Mouse (Mus musculus) limb, embryonic 12.5 days (tissue): ENCODE measurements around the gene Zc3hav1. TPM values are rescaled to one million over a fixed set of nuclear protein-coding genes. Genes with fewer than 3 reads are reported as not detected.
A peak's percentile ranks its signal among the peaks of the same experiment; 100 is the strongest.
"Not testable (repeated sequence)": the region's sequence is repeated elsewhere in the genome, so short reads cannot be mapped to it uniquely, and the experiment has no call there.

Source experiments
- ATAC-seq: fragments of 200-750 bp; cut with Nextera tagmentation; 2 replicates; pipeline ENCODE4 v1.8.0; 2017; ENCODE audit warnings: low read depth, moderate TSS enrichment; ENCODE audit not compliant: insufficient number of reproducible peaks, insufficient read depth, low FRiP score, low TSS enrichment
- H3K27ac ChIP-seq: fragments of 300-500 bp; sonication (generic); 2 replicates; pipeline ENCODE4 v1.5.1; 2016; ENCODE audit warnings: mild to moderate bottlenecking, moderate library complexity
- H3K27me3 ChIP-seq: fragments of 300-500 bp; sonication (generic); 2 replicates; pipeline ENCODE4 v1.6.1; 2016; ENCODE audit warnings: mild to moderate bottlenecking, moderate library complexity
- H3K36me3 ChIP-seq: fragments of 300-500 bp; sonication (generic); 2 replicates; pipeline ENCODE4 v1.6.1; 2016; ENCODE audit warnings: mild to moderate bottlenecking, moderate library complexity
- H3K4me1 ChIP-seq: fragments of 300-500 bp; sonication (generic); replicated peaks from 2 replicates; pipeline ENCODE4 v1.6.1; 2016
- H3K4me2 ChIP-seq: fragments of 300-500 bp; sonication (generic); 2 replicates; pipeline ENCODE4 v1.6.1; 2016; ENCODE audit warnings: mild to moderate bottlenecking, moderate library complexity
- H3K4me3 ChIP-seq: fragments of 300-500 bp; sonication (generic); replicated peaks from 2 replicates; pipeline ENCODE4 v1.5.1; 2016; ENCODE audit warnings: mild to moderate bottlenecking
- H3K9ac ChIP-seq: fragments of 300-500 bp; sonication (generic); replicated peaks from 2 replicates; pipeline ENCODE4 v1.6.1; 2016; ENCODE audit warnings: mild to moderate bottlenecking, moderate library complexity
- H3K9me3 ChIP-seq: fragments of 300-500 bp; sonication (generic); 2 replicates; pipeline ENCODE4 v1.6.1; 2016; ENCODE audit warnings: mild to moderate bottlenecking, moderate library complexity
- WGBS: fragments of 180-500 bp; shearing (Covaris S2); methylation state at CpG from one replicate; pipeline ENCODE4 v1.1.7; 2016; 5-methylcytosine and 5-hydroxymethylcytosine counted together
- polyA plus RNA-seq: library from polyadenylated mRNA; unstranded; fragments of >200 nt; fragmentation: Nextera tagmentation; extraction: Ambion mirVana; gene quantifications from 2 replicates; pipeline ENCODE4 v1.2.1, GENCODE M21; 2016

The Zc3hav1 gene
- polyA plus RNA-seq, 1 experiment from 2014 or later: 2.1 TPM

DNA sequence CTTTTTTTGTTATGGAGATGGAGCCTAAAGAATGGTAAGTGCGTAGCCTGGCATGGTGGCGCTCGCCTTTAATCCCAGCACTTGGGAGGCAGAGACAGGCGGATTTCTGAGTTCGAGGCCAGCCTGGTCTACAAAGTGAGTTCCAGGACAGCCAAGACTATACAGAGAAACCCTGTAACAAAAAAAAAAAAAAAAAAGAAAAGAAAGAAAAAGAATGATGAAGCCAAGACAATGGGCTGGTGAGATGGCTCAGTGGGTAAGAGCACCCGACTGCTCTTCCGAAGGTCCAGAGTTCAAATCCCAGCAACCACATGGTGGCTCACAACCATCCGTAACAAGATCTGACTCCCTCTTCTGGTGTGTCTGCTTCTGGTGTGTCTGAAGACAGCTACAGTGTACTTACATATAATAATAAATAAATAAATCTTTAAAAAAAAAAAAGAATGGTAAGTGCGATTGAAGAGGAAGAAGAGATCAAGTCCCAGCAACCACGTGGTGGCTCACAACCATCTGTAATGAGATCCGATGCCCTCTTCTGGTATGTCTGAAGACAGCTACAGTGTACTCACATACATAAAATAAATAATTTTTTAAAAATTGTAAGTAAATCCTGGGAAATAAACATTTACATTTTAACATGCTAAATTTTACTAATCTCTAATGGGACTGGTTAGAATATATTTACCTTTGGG lies 4.8 kb upstream of the Zc3hav1 start:
- not testable (repeated sequence) for H3K4me1 ChIP-seq, H3K36me3 ChIP-seq, H3K9me3 ChIP-seq, H3K9ac ChIP-seq, ATAC-seq, H3K4me2 ChIP-seq, H3K27ac ChIP-seq, H3K4me3 ChIP-seq
- WGBS: 91% methylated on average over 11 of the region's 11 CpGs
- H3K27me3 ChIP-seq: peaks cover 32% of the 10 kb centered on the region

DNA sequence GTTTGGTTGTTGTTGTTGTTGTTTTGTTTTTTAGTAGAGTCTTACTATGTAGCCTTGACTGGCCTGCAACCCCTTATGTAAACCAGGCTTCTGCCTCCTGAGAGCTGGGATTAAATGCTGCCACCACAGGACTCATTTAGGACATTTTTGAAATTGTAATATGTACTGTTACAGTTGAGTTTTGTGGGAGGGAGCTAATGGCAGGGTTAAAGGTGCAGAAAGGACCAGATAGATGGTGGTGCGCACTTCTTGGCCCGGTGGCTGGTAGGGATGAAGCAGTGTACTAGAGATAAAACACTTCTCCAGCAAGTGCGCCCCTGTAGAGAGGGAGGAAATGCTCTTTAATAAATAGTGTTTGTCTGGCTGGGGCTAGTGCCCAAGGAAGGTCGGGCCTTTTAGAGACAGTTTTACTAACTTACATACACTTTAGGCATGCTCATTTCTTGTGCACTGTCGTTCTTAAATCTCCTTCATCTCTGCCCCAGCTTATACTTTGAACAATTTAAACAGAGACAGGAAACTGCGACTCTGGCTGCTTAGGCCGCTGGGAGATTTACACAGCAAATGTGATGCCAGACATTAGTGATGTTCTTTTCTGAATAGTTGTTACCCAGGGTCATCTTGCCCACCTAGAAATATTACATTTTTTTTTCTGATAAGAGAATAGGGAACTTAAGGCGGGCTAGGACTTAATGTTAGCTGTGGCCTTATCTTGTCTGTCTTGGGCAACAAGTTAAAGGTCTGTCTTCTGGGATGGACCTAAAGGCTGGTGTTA lies 4.0 kb upstream of the Zc3hav1 start:
- 67% methylated on average over 8 of the region's 8 CpGs for WGBS
- 0 out of 2 replicates have a peak, but pooled peaks cover 8% of the 10 kb centered on the region for H3K4me1 ChIP-seq
- no peak overlapping the region for H3K4me2 ChIP-seq
- H3K9ac ChIP-seq: no peak overlapping the region
- peaks cover 39% of the 10 kb centered on the region for H3K27me3 ChIP-seq
- no peak for ATAC-seq
- H3K9me3 ChIP-seq: no peaks in the 10 kb centered on the region
- no peak overlapping the region for H3K4me3 ChIP-seq
- no peak overlapping the region for H3K27ac ChIP-seq
- H3K36me3 ChIP-seq: no peaks in the 10 kb centered on the region

DNA sequence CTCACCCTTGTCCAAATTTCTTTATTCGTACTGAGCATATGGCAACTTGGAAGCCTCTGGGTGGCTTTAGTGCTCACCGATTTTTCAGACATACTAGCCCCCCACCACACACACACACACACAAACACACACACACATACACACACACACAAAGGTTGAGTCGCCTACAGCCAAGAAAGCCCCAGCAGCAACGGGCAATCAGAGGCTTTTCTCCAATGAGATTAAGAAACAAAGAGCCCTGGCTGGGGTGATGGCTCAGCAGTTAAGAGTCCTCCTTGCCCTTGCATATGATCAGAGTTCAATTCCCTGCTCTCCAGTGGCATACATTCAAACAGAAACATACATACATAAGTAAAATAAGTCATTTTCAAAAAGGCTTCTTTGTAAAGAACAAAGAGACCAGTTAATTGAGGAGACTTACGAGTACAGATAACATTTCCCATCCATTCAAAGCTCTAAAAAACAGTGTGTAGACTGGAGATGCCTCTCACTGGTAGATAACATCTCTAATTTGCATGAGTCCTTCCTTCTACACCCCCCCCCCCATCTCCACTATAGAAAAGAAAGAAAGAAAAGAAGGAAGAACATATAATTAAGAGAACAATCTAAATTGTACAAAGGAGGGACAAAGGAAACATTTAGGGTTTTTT lies 3.3 kb upstream of the Zc3hav1 start:
- H3K9ac ChIP-seq: no peak overlapping the region
- WGBS: 64% methylated on average over 5 of the region's 5 CpGs
- H3K4me2 ChIP-seq: no peak overlapping the region
- ATAC-seq: no peak
- H3K4me3 ChIP-seq: no peak overlapping the region
- no peak overlapping the region for H3K27ac ChIP-seq
- peaks cover 46% of the 10 kb centered on the region for H3K27me3 ChIP-seq
- H3K9me3 ChIP-seq: no peaks in the 10 kb centered on the region
- 0 out of 2 replicates have a peak, but pooled peaks cover 9% of the 10 kb centered on the region for H3K4me1 ChIP-seq
- H3K36me3 ChIP-seq: no peaks in the 10 kb centered on the region

DNA sequence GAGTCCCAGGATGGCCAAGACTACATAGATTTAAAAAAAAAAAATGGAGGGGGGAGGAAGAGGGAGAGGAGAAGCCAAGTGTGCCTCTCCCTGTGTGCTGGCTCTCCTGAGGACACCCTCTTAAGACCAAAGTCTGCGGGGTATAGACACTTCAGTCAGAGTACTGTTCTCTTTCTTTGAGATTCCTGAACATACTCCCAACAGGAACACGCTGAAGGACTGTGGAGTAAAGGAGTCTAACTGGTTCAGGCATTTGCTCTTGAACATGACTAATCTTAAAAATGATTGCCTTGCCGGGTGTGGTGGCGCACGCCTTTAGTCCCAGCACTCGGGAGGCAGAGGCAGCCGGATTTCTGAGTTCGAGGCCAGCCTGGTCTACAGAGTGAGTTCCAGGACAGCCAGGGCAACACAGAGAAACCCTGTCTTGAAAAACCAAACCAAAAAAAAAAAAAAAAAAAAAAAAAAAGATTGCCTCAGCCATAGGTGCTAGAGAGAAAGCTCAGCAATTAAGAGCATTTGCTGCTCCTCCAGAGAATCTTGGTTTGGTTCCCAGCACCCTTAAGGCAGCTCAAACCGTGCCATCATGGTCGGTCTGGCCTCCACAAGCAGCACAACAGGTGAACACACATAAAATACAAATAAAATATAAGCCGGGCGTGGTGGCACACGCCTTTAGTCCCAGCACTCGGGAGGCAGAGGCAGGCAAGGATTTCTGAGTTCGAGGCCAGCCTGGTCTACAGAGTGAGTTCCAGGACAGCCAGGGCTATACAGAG lies 2.4 kb upstream of the Zc3hav1 start:
- not testable (repeated sequence) for H3K9ac ChIP-seq, H3K27ac ChIP-seq, ATAC-seq, H3K4me2 ChIP-seq, H3K36me3 ChIP-seq, H3K9me3 ChIP-seq, H3K4me1 ChIP-seq, H3K4me3 ChIP-seq
- 80% methylated on average over 15 of the region's 15 CpGs for WGBS
- H3K27me3 ChIP-seq: peaks cover 54% of the 10 kb centered on the region

DNA sequence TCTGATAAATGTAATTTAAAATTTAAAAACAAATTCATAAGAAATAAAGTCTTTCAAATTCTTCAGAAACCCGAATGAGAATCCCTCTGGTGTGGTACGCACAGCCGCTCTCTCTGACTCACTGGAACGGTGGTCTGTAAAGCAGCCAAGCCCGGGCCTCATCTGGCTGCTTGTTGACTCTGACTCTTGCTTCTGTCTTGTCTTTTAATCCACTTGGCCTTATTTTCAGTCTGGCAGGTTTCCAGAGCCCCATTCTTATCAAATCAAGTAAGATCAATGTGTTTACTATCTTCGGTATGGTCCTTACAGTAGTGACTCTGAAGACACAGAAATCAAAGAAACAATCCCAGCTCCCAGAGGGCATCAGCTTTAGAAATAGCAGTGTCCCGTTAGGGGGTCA lies 1.5 kb upstream of the Zc3hav1 start:
- Histone ChIP-seq H3K4me2 (no peak overlapping the region), H3K9me3 (no peaks in the 10 kb centered on the region), H3K9ac (no peak overlapping the region), H3K36me3 (no peaks in the 10 kb centered on the region), H3K4me1 (0 out of 2 replicates have a peak, but pooled peaks cover 9% of the 10 kb centered on the region), H3K4me3 (no peak overlapping the region), H3K27ac (no peak overlapping the region), H3K27me3 (peaks cover 61% of the 10 kb centered on the region)
- WGBS: 8% methylated on average over 7 of the region's 7 CpGs
- no peak for ATAC-seq

DNA sequence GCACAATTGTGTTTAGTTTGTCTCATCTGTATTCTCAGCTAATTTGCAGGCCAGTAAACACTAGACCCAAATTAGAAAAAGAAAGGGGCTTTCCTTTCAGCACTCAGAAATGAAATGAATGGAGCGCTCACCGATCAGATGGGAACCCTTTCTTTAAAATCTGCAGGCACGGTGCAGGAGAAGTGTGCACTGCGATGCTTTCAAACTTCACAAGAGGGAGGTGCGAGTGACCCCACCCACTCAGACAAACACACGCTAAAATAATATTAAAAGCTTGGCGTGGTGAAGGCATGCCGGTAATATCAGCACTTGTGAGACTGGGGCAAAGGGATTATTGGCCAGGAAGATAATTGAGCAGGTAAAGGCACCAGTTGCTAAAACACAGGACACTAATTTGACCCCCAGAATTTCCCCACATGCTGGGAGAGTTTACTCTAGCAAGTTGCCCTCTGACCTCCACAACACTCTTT lies 986 bp upstream of the Zc3hav1 start:
- ATAC-seq: no peak
- 2% methylated on average over 8 of the region's 8 CpGs for WGBS

DNA sequence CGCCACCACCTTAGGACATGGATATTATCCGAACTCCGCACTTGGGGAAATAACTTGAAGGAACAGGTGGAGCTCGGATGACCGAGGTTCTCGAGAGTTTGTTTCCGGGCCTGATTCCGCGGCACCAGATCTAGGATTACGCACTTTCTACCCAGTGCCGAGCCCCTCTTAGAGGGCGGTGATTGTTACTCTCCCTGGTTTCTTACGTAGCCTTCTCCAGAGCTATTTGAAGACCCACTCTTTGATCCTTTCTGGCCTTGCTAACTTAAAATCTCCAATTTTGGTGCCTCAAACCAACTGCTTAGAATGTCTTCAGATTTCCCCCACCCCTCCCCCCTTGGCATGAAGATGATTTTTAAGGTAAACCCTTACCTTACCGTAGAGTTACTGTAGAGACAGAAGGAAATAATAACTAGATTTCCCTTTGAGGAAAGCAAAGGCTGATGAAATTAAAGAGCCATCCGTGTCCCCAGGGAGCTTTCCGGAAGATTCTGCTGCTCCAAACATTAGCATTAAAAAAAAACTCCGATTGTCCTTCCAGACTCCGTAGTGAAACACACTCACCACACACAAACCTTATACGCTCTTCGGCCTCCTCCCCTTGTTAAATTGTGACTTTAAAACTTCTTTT lies 435 bp upstream of the Zc3hav1 start:
- 2% methylated on average over 20 of the region's 20 CpGs for WGBS
- H3K36me3 ChIP-seq: no peaks in the 10 kb centered on the region
- peaks cover 68% of the 10 kb centered on the region for H3K27me3 ChIP-seq
- H3K9me3 ChIP-seq: no peaks in the 10 kb centered on the region
- H3K27ac ChIP-seq: no peak overlapping the region
- no peak overlapping the region for H3K9ac ChIP-seq
- ATAC-seq: no peak
- H3K4me1 ChIP-seq: 0 out of 2 replicates have a peak, but pooled peaks cover 9% of the 10 kb centered on the region
- H3K4me3 ChIP-seq: peak overlapping the region; percentile 60
- peak overlapping the region; percentile 73 for H3K4me2 ChIP-seq

More for the DNA sequence above, 986 bp upstream of the Zc3hav1 start:
- no peak overlapping the region for H3K9ac ChIP-seq
- H3K4me3 ChIP-seq: 0 out of 2 replicates have a peak overlapping the region, but pooled peaks have one; percentile 60
- H3K9me3 ChIP-seq: no peaks in the 10 kb centered on the region
- 0 out of 2 replicates have a peak, but pooled peaks cover 9% of the 10 kb centered on the region for H3K4me1 ChIP-seq
- H3K27me3 ChIP-seq: peaks cover 65% of the 10 kb centered on the region
- no peak overlapping the region for H3K27ac ChIP-seq
- H3K36me3 ChIP-seq: no peaks in the 10 kb centered on the region
- peak overlapping the region; percentile 73; the same call in 1 of the 2 replicates for H3K4me2 ChIP-seq

DNA sequence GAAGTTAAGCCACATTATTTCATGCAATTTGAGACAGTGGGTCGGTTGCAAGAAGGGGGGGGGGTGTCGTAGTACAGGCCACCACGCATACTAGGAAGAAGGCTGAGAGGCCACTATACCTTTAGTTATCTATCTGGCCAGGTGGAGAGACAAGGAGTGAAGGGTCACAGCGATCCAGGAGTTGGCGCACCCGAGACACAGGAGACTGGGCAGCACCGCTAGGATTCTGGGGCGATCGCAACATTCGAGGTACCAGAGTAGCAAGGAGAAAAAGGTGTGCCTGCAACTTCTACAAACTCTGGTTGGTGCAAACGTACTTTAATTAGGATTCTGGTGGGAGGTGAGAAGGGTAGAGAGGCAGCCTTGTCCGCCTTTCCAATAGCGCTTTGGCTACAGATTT lies 1.2 kb downstream of the Zc3hav1 start:
- Histone ChIP-seq H3K36me3 (no peaks in the 10 kb centered on the region), H3K4me1 (0 out of 2 replicates have a peak, but pooled peaks cover 9% of the 10 kb centered on the region), H3K27ac (no peak overlapping the region), H3K4me3 (peak overlapping the region; percentile 60), H3K9me3 (no peaks in the 10 kb centered on the region), H3K4me2 (peak overlapping the region; percentile 73), H3K27me3 (peaks cover 68% of the 10 kb centered on the region), H3K9ac (no peak overlapping the region)
- WGBS: 8% methylated on average over 13 of the region's 13 CpGs
- ATAC-seq: no peak

DNA sequence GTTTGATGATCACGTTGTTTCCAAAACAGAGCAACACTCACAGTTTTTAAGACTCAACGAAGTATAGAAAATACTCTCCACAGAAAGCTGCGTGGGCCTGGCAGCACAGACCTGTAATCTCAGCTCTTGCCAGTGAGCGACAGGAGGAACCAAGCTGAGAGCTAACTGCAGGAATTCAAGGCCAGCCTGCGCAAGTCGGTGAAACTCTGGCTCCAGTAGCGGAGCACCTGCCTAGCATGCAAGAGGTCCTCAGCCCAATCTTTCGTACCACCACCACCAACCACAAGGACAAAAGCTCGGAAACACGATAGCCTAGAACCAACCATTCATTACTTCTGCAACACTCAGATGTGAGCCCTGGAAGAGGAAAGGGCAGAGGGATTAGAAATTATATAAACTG lies 2.0 kb downstream of the Zc3hav1 start:
- no peaks in the 10 kb centered on the region for H3K36me3 ChIP-seq
- H3K4me2 ChIP-seq: no peak overlapping the region
- H3K4me1 ChIP-seq: 0 out of 2 replicates have a peak, but pooled peaks cover 9% of the 10 kb centered on the region
- H3K9me3 ChIP-seq: no peaks in the 10 kb centered on the region
- ATAC-seq: no peak
- no peak overlapping the region for H3K9ac ChIP-seq
- peaks cover 66% of the 10 kb centered on the region for H3K27me3 ChIP-seq
- H3K4me3 ChIP-seq: 0 out of 2 replicates have a peak overlapping the region, but pooled peaks have one; percentile 2
- no peak overlapping the region for H3K27ac ChIP-seq
- WGBS: 11% methylated on average over 10 of the region's 10 CpGs

DNA sequence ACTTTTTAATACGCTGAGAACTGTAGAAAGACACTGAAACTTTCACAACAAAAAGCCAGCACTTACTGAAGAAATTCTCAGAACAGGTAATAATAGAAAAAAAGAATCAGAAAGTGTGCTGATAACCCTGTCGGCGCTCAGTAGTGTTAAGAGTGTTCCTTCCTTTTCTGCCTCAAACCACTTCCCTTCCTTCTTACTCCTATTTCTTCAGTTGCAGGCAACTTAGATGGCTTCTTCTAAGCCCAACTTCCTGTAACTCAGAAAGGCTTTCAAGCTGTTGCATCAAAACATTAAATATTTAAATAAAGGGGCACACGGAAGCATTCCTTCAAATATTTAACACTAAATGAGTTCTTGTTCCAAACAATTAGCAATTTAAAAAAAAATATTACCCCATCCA lies 2.5 kb downstream of the Zc3hav1 start:
- H3K4me3 ChIP-seq: no peak overlapping the region
- peaks cover 61% of the 10 kb centered on the region for H3K27me3 ChIP-seq

More for the DNA sequence above, 2.5 kb downstream of the Zc3hav1 start:
- Histone ChIP-seq H3K36me3 (no peaks in the 10 kb centered on the region), H3K27ac (no peak overlapping the region), H3K4me1 (0 out of 2 replicates have a peak, but pooled peaks cover 9% of the 10 kb centered on the region), H3K9ac (no peak overlapping the region), H3K4me2 (no peak overlapping the region), H3K9me3 (no peaks in the 10 kb centered on the region)
- WGBS: 60% methylated on average over 4 of the region's 4 CpGs
- no peak for ATAC-seq
